Mouse (Mus musculus) heart, postnatal 14 days (tissue): ENCODE data around the gene Herc1. TPM values are rescaled to one million over a fixed set of nuclear protein-coding genes. Genes with fewer than 3 reads are reported as not detected.

ENCODE experiments used
- DNase-seq, 2 experiments: peaks; one replicate each; pipeline ENCODE4 v3.0.0; 2021 to 2022
- intact Hi-C: fragments of 180-260 bp; cut with DNase I; formaldehyde crosslinking; loops from one replicate; pipeline ENCODE4 v1.15.1; 2025
- long read RNA-seq, 2 experiments: library from polyadenylated mRNA; stranded (forward); transcript quantifications; one replicate each; pipeline ENCODE4 v2.0.0; 2021
- total RNA-seq, 2 experiments: library from RNA; stranded (reverse); gene quantifications; 2 replicates each; pipeline ENCODE4 v1.2.3; 2021

Gene Herc1
- total RNA-seq: 10 to 100 TPM; 44.1 to 48.3 TPM
- long read RNA-seq, experiment 1, partial matches to known transcripts: 0 of 1 reads
- long read RNA-seq, experiment 1, other reads (novel, unspliced or antisense): 1 of 1 reads
- long read RNA-seq, experiment 2, partial matches to known transcripts: 7 of 9 reads
- long read RNA-seq, experiment 2, other reads (novel, unspliced or antisense): 2 of 9 reads

DNA sequence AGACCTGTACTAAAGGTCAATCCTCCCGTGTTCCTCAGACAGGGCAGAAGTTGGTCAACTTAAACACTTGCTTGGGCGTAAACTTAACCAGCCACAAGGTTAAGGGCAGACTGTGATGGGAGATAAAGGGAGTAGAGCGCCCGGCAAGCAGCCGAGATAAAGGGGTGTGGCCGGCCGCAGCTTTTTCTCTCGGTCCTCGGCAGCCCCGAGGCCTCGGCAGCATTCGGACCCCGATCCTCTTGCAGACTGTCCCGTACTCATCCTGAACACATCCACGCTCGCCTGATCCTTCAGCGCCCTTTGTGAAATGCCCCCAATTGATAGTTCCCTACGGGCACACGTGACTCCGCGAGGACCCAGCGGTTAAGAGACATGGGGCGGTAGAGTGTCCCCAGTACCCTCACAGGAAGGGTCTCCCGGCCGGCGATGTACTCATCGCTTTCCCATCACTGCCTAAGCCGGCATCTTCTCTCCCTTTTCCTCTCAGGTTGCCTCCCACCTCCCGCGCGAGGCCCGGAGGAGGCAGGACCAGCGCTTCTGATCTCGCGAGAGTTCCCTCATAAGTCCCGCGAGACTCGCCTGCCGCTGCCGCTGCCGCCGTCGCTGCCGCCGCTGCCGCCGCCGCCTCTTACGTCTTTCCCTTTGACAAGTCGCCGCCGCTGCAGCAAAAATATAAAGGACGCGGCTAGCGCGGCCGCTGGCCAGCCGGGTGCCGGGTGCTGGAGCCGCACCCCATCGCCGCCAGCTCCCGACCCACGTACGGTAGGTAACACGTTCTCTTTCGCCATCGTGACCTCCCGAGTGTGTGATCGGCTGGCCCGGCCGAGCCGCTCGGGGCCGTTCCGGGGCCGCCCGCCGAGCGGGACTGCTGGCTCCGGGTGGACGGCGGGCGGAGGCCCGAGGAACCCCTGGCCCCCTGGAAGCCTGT is at the start of gene Herc1:
Gene Herc1, plus strand, starts transcription at position 591 of the 928 bp plus-strand sequence.
- intact Hi-C loops: loop anchor here (5.0 kb wide), 2 partner anchors 73 to 138 kb away; no protein-coding TSS in a partner anchor
- DNase-seq: peak; percentile 96

DNA sequence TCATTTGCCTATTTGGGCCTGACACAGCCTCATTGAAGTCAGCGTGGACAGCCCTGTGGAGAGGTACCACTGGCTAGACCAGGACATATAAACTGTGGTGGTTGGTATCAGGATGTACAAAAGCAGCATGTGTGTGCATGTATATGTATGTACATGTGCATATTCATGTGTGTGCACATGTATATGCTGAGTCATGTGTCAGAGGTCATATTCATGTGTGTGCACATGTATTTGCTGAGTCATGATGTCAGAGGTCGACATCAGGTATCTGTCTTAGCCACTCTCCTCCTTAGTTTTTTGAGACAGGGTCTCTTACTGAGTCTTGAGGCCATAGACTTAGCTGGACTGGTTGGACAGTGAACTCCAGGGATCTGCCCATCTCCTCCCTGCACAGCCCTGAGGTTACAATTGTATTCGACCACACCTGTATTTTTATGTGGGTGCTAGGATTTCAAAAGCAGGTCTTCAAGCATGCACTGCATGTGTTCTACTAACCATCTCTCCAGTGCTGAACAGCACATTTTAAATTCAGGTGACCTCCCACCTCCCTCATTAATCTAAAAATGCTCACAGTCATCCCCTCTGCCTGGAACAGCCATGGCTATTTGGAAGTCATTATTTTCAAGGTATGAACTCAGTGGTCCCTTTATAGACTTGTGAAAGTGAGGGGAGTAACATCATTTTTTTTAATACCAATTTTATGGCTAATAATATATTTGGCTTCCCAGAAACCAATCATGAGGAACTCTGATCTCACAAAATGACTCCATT is 45.7 kb upstream of the Herc1 start:
- no peak for DNase-seq

DNA sequence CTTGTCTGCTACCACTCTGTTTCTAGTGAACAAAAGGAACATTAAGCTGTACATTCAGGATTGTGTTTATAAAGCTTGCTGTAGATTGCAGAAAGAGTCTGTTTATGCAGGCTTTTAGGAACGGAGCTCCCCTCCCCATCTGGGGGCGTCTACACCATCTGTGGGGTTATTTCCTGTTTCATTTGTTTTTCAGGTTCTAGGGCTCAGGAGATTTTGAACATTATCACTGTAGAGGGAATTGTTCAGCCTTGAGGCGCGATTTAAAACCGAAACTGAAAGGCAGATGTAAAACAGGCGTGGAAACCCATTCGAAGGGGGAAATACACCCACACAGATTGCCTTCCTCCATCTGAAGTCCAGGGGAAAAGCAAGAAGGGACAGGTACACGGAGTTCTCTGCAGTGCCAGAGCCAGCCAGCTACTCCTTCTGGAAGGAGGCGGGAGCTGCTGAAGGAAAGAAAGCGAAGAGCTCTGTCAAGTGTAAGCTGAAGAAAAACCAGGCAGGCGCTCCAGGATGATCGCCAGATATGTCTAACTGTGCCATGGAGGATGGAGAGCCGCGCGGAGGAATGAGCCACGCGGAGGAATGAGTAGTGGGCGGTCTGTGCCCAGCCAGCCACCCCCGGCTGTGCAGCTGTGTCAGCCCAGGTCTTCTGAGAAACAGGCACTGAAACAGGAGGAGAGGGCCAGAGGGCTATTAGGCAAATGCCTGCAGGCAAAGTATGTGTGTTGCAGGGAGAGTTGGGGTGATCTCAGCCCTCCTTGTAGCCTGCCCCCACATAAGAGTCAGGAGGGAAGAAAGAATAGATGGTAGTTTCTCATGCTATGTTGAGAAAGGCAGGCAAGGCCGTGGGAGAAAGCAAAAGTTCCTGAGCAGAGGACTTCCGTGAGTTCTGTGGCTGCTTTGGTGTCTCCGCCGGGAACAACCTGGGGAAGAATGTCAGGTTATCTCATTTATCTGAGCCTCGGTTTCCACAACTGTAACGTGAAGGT is 44.8 kb upstream of the Herc1 start:
- peak; percentile 13 to 24 for DNase-seq
- intact Hi-C loops: no loop called here

More for the DNA sequence above, 45.7 kb upstream of the Herc1 start:
- intact Hi-C loops: no loop called here

DNA sequence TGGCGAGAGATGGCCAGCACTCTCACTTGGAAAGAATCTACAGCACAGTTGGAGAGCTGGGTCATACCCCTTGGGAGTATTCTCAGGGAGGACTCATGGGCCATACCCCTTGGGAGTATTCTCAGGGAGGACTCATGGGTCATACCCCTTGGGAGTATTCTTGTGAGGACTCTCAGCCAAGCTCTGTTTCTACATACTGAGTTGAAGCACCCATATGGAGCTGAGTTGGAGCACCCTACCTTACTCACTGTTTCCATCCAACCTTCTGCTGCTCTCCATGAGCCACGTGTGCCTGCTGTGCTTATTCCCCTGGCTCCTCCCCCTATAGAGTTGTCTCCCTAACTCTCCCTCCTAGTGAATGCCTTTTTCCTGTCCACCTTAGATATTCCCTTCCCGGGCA is 43.8 kb upstream of the Herc1 start:
- no peak for DNase-seq
- intact Hi-C loops: no loop called here

DNA sequence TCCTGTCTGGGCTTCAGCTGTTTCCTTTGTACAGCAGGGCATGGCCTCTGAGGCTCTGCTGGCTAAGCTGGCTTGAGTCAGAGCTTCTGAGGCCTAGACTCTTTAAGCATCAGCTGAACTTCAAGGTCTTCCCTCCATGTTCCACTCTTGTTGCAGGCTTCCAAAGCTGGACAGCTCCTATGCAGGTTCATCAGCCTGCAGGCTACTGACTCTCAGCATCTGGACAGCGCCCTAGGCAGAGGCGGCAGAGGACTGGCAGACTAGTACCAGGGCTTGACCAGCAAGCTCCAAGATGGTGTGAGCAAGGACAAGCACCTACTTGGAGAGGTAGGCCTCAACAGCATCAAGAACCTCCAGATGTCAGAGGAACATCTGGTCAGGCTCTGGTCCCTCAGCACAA is 42.9 kb upstream of the Herc1 start:
- intact Hi-C loops: no loop called here
- peak; percentile 48 to 68 for DNase-seq

DNA sequence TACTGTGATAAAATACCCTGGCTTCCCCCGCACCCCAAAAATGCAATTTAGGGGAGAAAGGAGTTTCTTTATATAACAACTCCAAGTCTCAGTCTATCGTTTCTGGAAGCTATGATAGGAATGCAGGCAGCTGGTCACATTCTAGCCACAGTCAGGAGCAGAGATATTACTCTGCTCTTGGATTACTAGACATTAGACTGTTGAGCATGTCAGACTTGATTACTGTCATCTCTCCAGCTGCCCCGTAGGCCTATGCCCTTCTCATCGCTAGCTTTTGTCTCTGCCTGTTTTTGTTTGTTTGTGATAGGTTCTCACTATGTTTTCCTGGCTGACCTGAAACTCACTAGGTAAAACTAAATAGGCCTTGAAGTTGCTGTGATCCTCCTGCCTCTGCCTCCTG is 41.5 kb upstream of the Herc1 start:
- intact Hi-C loops: no loop called here
- no peak for DNase-seq

DNA sequence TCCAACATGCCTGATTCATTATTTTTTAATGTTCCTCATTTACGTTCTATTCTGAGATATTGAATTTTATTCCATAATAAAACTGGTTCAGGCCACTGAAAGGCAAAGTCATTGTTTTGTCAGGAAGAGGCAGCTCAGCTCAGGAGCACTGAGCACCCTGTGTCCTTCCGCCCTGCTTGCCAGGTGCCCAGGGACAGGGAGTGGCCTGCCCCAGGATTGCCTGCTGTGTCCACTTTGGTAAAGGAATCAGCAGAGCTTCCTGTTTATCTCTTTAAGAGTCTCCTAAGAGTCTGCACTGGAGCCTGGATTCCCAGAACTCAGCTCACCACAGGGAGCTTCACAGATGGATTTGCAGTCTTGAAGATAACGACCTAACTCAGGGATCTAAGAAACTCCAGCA is 38.8 kb upstream of the Herc1 start:
- DNase-seq: peak; percentile 11 to 17

DNA sequence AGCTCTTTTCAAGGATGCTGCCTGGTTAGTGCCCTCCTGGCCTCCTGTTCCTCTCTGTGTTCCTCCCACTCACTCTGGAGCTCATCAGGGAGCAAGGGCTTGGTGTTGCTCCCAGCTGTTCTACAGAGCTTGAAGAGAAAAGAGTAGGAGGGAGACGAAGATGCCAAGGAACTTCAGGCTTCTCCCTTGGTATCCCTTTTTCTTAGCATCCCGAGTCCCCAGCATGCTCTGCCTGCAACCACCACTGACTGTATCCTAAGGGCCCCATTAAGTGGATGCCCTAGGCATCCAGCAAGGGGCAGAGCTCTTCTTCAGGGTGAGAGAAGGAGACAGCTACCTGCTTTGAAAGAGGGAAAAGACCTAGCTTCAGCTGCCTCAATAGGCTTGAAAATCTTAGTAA is 33.6 kb upstream of the Herc1 start:
- DNase-seq: no peak
- intact Hi-C loops: no loop called here

More for the DNA sequence above, 38.8 kb upstream of the Herc1 start:
- intact Hi-C loops: no loop called here

DNA sequence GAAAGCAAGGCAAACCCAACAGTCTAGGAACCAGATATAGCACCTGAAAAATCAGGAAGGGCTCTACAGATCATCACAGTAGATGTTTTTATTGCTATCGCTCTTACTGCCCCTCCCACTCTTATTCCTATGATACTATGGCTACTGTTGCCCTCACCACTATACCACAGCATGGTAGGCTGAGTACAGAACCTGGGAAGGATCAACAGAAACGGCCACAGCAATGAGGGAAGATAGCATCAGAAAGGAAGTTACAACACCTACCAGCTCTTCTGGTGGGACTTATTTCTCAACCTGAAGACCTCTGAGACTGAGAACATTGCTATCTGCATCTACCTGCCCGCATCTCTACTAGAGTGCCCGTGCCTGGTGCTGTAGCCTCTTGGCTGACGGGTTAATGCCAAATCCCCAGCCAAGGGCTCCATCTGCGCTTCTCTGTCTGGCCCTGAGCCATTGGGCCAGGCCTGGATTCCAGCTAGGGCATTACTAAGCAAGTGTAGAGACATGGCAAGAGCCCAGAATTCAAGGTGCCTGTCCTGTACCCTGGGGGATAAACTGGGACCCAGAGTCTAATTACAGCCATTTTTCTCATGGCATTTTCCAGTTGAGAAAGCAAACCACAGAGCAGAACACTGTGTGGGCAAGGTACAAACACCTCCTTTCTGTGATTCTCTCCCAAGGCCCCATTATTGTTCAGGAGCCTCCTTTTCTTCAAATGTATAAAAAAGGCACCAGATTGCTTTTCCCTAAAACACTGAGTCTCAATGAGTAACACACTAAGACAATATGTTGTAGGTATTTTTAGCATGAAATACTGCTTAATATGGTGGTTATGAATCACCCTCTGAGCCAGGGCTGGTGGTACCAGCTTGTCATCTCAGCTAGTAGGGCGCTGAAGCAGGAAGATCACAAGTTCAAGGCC is 28.0 kb upstream of the Herc1 start:
- DNase-seq: peak; percentile 22 to 40
- intact Hi-C loops: no loop called here

DNA sequence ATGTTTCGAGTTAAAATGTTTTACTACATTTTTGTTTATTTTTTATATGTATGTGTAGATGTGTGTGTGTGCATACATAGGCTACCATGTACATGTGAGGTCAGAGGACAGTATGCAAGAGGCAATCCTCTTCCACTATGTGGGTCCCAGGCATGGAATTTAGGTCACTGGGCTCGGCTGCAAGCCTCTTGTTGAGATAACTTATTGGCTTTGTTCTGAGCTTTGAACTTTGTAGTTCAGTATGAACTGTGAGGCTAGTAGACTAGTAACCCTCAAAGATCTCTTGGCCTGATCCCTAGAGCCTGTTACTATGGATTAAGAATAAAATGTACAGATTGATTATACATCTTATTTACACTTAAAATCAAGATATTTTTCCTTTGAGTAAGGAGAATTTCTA is 23.4 kb upstream of the Herc1 start:
- no peak for DNase-seq
- intact Hi-C loops: no loop called here

DNA sequence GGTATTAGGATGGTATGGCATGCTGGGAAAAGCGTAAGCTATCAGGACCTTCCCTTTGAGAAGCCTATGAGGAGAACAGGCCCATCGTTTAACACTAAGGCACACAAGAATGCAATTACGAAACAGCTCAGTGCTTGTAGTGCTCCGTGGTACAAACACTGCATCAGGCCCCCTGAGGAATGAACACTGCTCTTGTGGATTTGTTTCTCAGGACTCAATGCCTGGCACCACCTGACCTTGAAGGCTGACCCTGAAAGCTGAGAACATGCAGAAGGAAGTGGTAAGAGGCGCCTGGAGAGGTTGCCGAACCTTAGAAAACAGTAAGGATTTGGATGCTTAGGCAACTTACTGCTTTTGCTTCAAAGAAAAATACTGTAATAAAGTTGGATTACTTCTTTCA is 20.8 kb upstream of the Herc1 start:
- intact Hi-C loops: no loop called here
- no peak for DNase-seq

DNA sequence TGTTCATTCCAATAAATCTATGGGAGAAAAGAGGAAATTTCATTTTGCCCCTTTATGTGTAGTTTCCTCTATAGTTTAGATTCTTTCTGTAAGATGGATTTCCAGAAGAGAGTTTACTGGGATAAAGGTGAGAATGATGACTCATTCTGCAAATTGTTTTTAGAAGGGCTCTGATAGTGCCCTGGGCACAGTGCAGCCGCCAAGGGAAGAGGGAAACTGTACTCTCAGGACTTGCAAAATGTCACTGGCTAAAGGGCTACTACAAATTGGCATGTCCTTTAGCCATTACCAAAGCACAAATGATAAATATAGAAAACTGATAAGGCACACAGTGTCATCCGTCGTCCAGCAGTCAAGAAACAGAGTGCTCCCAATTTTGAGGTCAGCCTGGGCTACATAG is 19.8 kb upstream of the Herc1 start:
- intact Hi-C loops: no loop called here
- no peak for DNase-seq

DNA sequence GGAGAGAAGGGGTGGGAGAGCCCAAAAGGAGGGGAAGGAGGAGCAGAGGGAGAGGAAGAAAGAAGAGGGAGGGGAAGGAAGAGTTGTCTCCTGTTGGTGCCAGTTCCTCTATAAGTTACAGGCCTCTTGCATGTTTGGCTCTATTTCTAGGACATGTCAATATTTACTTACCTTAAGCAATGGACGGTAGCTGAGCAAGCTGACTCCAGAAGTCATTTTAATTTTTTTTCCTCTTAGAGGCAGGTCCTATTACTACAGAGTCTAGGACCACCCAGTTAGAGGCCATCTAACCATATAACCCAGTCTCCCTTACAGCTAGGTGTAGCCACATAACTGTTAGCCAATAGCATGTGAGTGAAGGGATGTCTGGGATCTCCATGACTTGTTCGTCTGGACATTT is 18.7 kb upstream of the Herc1 start:
- intact Hi-C loops: no loop called here

DNA sequence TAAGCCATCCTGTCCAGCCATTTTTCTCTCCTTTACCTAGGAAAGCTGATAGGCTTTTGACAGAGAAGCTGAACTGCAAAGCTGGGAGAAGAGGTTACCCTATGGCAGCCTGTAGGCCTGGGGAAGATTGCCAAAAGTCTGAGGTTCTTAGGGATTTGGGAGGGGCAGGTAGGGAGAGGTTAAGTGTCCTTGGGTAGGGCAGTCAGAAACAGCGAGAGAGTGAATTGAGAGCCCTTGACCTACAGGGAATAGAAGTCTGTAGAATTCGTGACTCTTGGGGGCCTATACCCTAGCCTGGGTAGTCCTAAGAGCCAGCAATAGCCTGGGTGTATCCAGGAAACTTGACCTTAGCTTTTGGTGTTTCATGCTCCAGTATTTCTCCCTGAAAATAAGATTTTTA is 17.9 kb upstream of the Herc1 start:
- DNase-seq: no peak
- intact Hi-C loops: no loop called here

More for the DNA sequence above, 18.7 kb upstream of the Herc1 start:
- DNase-seq: no peak

DNA sequence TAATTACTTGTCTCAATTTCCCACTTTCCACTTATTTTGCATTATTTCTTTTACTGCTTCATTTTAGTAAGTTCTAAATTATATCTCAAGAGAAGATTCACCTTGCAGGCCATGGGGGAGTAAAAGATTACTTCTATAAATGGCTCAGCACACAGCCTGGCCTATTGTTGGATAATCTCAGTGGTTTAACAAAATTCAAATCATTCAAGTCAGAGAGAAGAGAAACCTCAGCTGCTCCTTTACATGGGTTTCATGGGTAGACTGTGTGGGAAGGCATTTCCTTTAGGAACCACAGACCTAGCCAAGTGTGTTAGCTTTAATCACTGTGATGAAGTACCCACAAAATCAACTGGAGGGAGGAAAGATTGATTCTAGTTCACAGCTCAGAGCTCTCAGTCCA is 13.0 kb upstream of the Herc1 start:
- no peak for DNase-seq
- intact Hi-C loops: no loop called here

DNA sequence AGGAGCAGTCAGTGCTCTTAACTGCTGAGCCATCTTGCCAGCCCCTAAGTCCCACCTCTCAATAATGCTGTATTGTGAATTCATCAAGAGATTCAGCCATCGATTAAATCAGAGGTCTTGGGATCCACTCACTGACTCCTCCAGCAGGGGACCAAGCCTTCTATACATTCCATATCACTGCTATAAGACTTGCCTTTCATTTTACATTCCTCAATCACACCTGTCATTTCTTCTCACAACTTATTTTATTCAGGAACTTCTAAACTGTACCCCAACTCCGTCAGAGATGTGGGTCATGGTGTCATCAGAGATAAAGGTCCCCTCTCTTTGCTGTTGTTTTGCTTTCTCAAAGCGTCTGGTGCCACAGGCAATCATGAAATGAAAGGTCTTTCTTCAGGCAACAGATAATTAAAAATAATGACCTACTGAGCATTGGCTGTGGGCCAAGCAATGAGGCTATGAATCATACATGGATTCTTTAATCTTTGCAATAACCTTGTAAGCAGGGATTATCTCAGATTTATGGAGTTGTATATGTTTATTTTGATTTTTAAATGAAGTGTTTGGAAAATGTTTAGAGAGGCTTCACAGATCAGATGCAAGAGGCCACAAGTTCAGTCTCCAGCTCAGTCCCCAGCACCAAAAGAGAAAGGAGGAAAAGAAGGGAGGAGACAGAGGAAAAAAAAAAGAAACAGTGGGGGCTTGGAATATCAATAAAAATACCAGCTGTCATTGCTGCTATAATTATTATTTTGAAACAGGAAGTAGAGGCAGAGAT is 12.1 kb upstream of the Herc1 start:
- DNase-seq: no peak
- intact Hi-C loops: no loop called here

DNA sequence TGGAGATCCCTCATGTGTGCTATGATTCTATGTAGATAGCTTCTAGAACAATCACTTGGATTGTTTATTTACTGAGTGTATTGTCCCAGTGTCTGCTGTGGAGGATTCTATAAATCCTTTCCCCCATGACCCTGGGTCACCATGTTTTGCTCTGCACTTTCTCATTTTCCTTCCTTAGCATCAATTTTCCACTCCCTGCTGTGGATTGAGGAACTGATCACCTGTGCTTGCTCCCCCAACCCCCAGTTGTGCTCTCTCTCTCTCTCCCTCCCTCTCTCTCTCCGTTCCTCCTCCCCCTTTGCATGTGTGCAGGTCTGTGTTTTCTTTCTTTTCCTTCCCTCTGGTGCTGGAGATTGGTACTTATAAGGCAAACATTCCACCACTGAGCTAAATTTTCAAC is 10.5 kb upstream of the Herc1 start:
- no peak for DNase-seq
- intact Hi-C loops: no loop called here
